Mouse (Mus musculus): ENCODE measurements around the gene Med29. TPM values are rescaled to one million over a fixed set of nuclear protein-coding genes. Genes with fewer than 3 reads are reported as not detected.
A peak's percentile ranks its signal among the peaks of the same experiment; 100 is the strongest.

Gene Med29
- polyA plus RNA-seq, 1 experiment from 2014 or later = 50.5 TPM

DNA sequence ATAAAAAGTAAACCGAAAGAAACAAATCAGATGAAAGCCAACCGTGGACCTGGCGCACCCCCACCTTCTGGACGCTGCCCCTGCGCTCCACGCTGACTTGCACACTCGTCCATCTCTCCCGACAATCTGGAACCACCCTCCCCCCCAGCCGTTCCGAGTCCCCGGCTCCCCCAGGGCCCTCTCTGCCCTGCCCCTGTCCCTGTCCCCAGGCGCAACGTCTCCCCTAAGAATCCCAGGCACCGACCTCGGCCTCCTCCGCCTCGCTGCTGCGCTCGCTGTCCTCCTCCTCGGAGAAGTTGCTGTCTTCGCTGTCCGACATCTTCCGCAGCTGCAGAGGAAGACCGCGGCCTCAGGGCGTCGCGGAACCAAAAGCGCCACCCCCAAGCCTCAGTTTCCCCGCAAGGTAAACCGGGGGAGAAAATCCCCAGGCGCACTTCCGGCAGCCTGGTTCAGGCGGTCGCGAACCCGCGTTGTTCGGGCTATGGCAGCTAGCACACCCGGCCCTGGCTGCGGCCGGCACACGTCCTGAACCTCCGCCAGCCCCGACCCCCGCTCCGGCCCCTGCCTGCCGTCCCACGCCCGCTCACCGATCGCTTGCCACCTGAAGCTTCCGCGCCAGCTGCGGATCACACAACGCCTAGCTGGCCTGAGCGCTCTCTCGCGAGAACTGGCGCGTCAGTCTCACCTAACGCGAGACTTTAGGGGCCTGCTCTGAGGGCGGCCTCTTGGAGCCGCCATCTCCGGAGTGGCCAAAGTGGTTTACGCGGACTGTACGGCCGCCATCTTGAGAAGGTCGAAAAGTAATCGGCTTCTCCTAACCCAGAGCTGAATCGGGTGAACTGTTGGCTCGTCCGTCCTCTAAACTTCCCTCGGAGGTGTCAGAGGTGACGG lies 54.2 kb downstream of the Med29 start, which contains the start of gene Supt5:
TSS of gene Supt5 (minus strand) at position 639 of the 891 bp plus-strand sequence.
- peak within 1 kb of the TSS; percentile 89 for H3K4me2 ChIP-seq
- under 1% methylated on average over 76 of the region's 77 CpGs for WGBS
- H3K9ac ChIP-seq (ENCODE audit: low read length) = peak within 1 kb of the TSS; percentile 95
- peak within 1 kb of the TSS; percentile 96 for H3K4me3 ChIP-seq (ENCODE audit: low read depth, low read length)
- H3K36me3 ChIP-seq (ENCODE audit: control insufficient read depth, insufficient read depth, low read length) = no peaks in the 10 kb centered on the region
- ATAC-seq (ENCODE audit: low FRiP score) = peak; percentile 98
- H3K9me3 ChIP-seq (ENCODE audit: control insufficient read depth, low read length) = no peaks in the 10 kb centered on the region
- peak within 1 kb of the TSS; percentile 78 for H3K27ac ChIP-seq (ENCODE audit: low read depth, low read length)
- peak; percentile 99 for DNase-seq (ENCODE audit: low spot score, missing footprints)
- H3K27me3 ChIP-seq (ENCODE audit: control insufficient read depth, insufficient read depth, low read length) = no peaks in the 10 kb centered on the region
- peaks cover 9% of the 10 kb centered on the region; the same call in 1 of the 2 replicates for H3K4me1 ChIP-seq (ENCODE audit: control insufficient read depth, insufficient read depth, low read length)

Other genes with a start within 250 kb of the Med29 start
- gene Fbl, start 223.0 kb downstream of the Med29 start, polyA plus RNA-seq (2014; fragmentation: Nextera tagmentation; extraction: Ambion mirVana) = 43.2 and 46.0 TPM in 2 replicates
- 14.5 and 16.0 TPM in 2 replicates for gene Dyrk1b, start 213.2 kb downstream of the Med29 start, polyA plus RNA-seq (2014; fragmentation: Nextera tagmentation; extraction: Ambion mirVana)
- gene Eid2, start 124.8 kb downstream of the Med29 start, polyA plus RNA-seq (2014; fragmentation: Nextera tagmentation; extraction: Ambion mirVana) = 10.1 and 13.4 TPM in 2 replicates
- 18.0 and 21.9 TPM in 2 replicates for gene Eid2b, start 115.0 kb downstream of the Med29 start, polyA plus RNA-seq (2014; fragmentation: Nextera tagmentation; extraction: Ambion mirVana)
- 0.41 and 0.48 TPM in 2 replicates for gene Selenov, start 101.5 kb downstream of the Med29 start, polyA plus RNA-seq (2014; fragmentation: Nextera tagmentation; extraction: Ambion mirVana)
- 89.6 and 90.0 TPM in 2 replicates for gene Dll3, start 90.5 kb downstream of the Med29 start, polyA plus RNA-seq (2014; fragmentation: Nextera tagmentation; extraction: Ambion mirVana)
- gene Timm50, start 80.6 kb downstream of the Med29 start, polyA plus RNA-seq (2014; fragmentation: Nextera tagmentation; extraction: Ambion mirVana) = 195 and 214 TPM in 2 replicates
- 71.3 and 82.2 TPM in 2 replicates for gene Supt5, start 54.0 kb downstream of the Med29 start, polyA plus RNA-seq (2014; fragmentation: Nextera tagmentation; extraction: Ambion mirVana)
- gene Rps16, start 42.1 kb downstream of the Med29 start, polyA plus RNA-seq (2014; fragmentation: Nextera tagmentation; extraction: Ambion mirVana) = 740 and 824 TPM in 2 replicates
- 36.1 and 39.4 TPM in 2 replicates for gene Plekhg2, start 20.1 kb downstream of the Med29 start, polyA plus RNA-seq (2014; fragmentation: Nextera tagmentation; extraction: Ambion mirVana)
- gene Zfp36, start 12.5 kb downstream of the Med29 start, polyA plus RNA-seq (2014; fragmentation: Nextera tagmentation; extraction: Ambion mirVana) = 3.3 and 3.5 TPM in 2 replicates
- 72.8 and 83.8 TPM in 2 replicates for gene Paf1, start 243 bp upstream of the Med29 start, polyA plus RNA-seq (2014; fragmentation: Nextera tagmentation; extraction: Ambion mirVana)
- 6.3 and 7.5 TPM in 2 replicates for gene Gmfg, start 44.7 kb upstream of the Med29 start, polyA plus RNA-seq (2014; fragmentation: Nextera tagmentation; extraction: Ambion mirVana)
- 4.5 and 5.0 TPM in 2 replicates for gene Lrfn1, start 59.3 kb upstream of the Med29 start, polyA plus RNA-seq (2014; fragmentation: Nextera tagmentation; extraction: Ambion mirVana)
- not detected in 2 replicates for gene Ifnl2, start 117.7 kb upstream of the Med29 start, polyA plus RNA-seq (2014; fragmentation: Nextera tagmentation; extraction: Ambion mirVana)
- gene Ifnl3, start 130.1 kb upstream of the Med29 start, polyA plus RNA-seq (2014; fragmentation: Nextera tagmentation; extraction: Ambion mirVana) = not detected in 2 replicates
- not detected in 2 replicates for gene Sycn, start 148.2 kb upstream of the Med29 start, polyA plus RNA-seq (2014; fragmentation: Nextera tagmentation; extraction: Ambion mirVana)
- not detected in 2 replicates for gene Nccrp1, start 154.5 kb upstream of the Med29 start, polyA plus RNA-seq (2014; fragmentation: Nextera tagmentation; extraction: Ambion mirVana)
- gene Samd4b, start 205.4 kb upstream of the Med29 start, polyA plus RNA-seq (2014; fragmentation: Nextera tagmentation; extraction: Ambion mirVana) = 23.8 and 27.8 TPM in 2 replicates
- 29.6 and 32.5 TPM in 2 replicates for gene Pak4, start 205.5 kb upstream of the Med29 start, polyA plus RNA-seq (2014; fragmentation: Nextera tagmentation; extraction: Ambion mirVana)
- gene Acp7, start 238.6 kb upstream of the Med29 start, polyA plus RNA-seq (2014; fragmentation: Nextera tagmentation; extraction: Ambion mirVana) = not detected in 2 replicates

Data from midbrain, embryonic 11.5 days (tissue).